Mouse (Mus musculus) limb, embryonic 15.5 days (tissue): ENCODE results near the gene Ptprb. TPM values are rescaled to one million over a fixed set of nuclear protein-coding genes. Genes with fewer than 3 reads are reported as not detected.

Source experiments
- polyA plus RNA-seq: library from polyadenylated mRNA; unstranded; fragments of >200 nt; fragmentation: Nextera tagmentation; extraction: Ambion mirVana; gene quantifications from 2 replicates; pipeline ENCODE4 v1.2.1, GENCODE M21; 2015

Gene Ptprb
- polyA plus RNA-seq, 1 experiment from 2014 or later = 3.8 TPM

Other genes with a start within 250 kb of the Ptprb start
- gene 4933416C03Rik, start 161.6 kb upstream of the Ptprb start, polyA plus RNA-seq = not detected in 2 replicates
- gene Kcnmb4, start 198.4 kb downstream of the Ptprb start, polyA plus RNA-seq = 9.4 and 10.5 TPM in 2 replicates